Mouse (Mus musculus) cerebellum, adult 2 months (tissue): ENCODE data around the gene Gm21905.

ENCODE experiments used
- CTCF ChIP-seq: fragments of 200-500 bp; IDR thresholded peaks from 2 replicates; pipeline ENCODE4 v1.5.1; 2011; ENCODE audit warnings: low read depth, mild to moderate bottlenecking, control low read depth, low read length, moderate library complexity, borderline replicate concordance; ENCODE audit not compliant: insufficient read depth
- POLR2A ChIP-seq: fragments of 200-500 bp; IDR thresholded peaks from 2 replicates; pipeline ENCODE4 v1.6.1; 2011; ENCODE audit warnings: low read length, control low read depth, borderline replicate concordance; ENCODE audit not compliant: insufficient read depth

GRCm38 (mm10) chr5:67947006-67947405 lies 785 bp upstream of the Gm21905 start:
- TF ChIP-seq CTCF, result no peak
- no peak for TF ChIP-seq POLR2A
